Mouse (Mus musculus): Measurements from ENCODE around the gene 2610528J11Rik.

GRCm38 (mm10) chr4:118527335-118527681, 509 bp downstream of the 2610528J11Rik start:
- TF ChIP-seq MYOG (IDR thresholded peaks at IDR 0.05; ENCODE audit: control insufficient read depth, extremely low read depth, insufficient read length) = no peak
- TF ChIP-seq MAX (IDR thresholded peaks at IDR 0.05) = no peak
- TF ChIP-seq CTCF (IDR thresholded peaks at IDR 0.05; ENCODE audit: control insufficient read depth, insufficient read depth, insufficient read length) = no peak
